Mouse (Mus musculus): ENCODE measurements around the gene Prr12. TPM values are rescaled to one million over a fixed set of nuclear protein-coding genes. Genes with fewer than 3 reads are reported as not detected.

The Prr12 gene
- polyA plus RNA-seq, 1 experiment from 2014 or later, result 4.1 TPM

DNA sequence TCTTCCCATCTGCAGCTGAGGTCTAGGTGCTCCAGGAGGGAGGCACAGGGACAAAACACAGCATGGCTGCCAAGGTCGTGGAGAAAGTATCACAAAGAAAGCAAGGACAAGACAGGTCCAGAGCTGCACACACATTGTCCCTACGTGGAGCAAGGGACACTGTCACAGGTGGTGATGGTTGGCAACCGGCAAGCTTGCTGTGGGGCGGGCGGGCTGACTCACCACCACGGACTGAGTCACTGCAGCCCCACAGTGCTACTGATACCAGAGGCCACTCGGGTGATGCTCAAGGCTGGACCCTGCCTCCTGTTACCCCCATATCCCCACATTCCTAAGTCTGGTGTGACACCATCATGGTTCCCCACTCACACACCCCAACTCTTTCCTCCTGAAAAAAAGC is 50.2 kb downstream of the Prr12 start:
- no peaks in the 10 kb centered on the region for H3K27me3 ChIP-seq (replicated peaks)
- peaks cover 41% of the 10 kb centered on the region for H3K4me1 ChIP-seq
- 62% methylated on average over 7 of the region's 7 CpGs for WGBS (ENCODE audit: insufficient replicate concordance)
- H3K4me2 ChIP-seq, result no peak overlapping the region
- H3K27ac ChIP-seq, result no peak overlapping the region
- H3K36me3 ChIP-seq, result peaks cover 84% of the 10 kb centered on the region
- no peak for ATAC-seq
- H3K4me3 ChIP-seq, result no peak overlapping the region
- no peak overlapping the region for H3K9ac ChIP-seq
- H3K9me3 ChIP-seq (replicated peaks), result no peaks in the 10 kb centered on the region

DNA sequence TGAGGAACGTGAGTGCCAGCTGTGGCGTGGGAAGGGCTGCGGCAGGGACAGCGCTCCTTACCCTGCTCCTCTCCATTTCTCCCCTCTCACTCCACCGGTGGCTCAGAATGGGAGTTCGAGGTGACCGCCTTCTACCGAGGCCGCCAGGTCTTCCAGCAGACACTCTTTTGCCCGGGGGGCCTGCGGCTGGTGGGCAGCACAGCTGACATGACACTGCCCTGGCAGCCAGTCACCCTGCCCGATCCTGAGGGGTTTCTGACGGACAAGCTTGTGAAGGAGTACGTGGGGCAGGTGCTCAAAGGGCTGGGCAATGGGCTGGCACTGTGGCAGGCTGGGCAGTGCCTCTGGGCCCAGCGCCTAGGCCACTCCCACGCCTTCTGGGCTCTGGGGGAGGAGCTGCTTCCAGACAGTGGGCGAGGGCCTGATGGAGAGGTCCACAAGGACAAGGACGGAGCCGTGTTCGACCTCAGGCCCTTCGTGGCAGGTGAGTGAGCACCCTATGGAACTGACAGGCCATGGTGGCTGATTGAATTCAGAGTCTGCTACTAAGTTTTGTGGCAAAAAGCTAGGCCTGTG is 52.1 kb downstream of the Prr12 start:
- H3K36me3 ChIP-seq, result peaks cover 72% of the 10 kb centered on the region
- ATAC-seq, result no peak
- H3K27ac ChIP-seq, result 0 out of 2 replicates have a peak overlapping the region, but pooled peaks have one; percentile 3
- no peak overlapping the region for H3K9ac ChIP-seq
- 83% methylated on average over 21 of the region's 21 CpGs for WGBS (ENCODE audit: insufficient replicate concordance)
- peaks cover 54% of the 10 kb centered on the region for H3K4me1 ChIP-seq
- H3K4me2 ChIP-seq, result no peak overlapping the region
- no peaks in the 10 kb centered on the region for H3K27me3 ChIP-seq (replicated peaks)
- no peaks in the 10 kb centered on the region for H3K9me3 ChIP-seq (replicated peaks)
- no peak overlapping the region for H3K4me3 ChIP-seq

DNA sequence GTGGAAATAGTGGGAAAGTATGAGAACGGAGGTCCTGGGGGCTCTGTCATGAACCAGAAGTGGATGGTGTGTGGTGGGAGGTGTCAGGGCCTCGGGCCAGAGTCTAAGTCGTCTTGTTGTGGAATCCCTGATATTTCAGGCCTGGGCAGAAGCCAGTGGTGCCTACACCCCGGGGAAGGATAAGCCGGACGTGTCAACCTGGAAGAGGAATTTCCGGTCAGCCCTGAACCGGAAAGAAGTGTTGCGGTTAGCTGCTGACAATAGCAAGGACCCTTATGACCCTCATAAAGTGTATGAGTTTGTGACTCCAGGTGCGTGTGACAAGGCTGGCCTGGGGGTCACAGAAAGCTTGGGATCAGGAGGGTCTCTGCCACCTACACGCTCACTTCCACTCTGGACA is 52.9 kb downstream of the Prr12 start:
- H3K4me3 ChIP-seq, result no peak overlapping the region
- 0 out of 2 replicates have a peak overlapping the region, but pooled peaks have one; percentile 1 for H3K9ac ChIP-seq
- peaks cover 72% of the 10 kb centered on the region for H3K36me3 ChIP-seq

DNA sequence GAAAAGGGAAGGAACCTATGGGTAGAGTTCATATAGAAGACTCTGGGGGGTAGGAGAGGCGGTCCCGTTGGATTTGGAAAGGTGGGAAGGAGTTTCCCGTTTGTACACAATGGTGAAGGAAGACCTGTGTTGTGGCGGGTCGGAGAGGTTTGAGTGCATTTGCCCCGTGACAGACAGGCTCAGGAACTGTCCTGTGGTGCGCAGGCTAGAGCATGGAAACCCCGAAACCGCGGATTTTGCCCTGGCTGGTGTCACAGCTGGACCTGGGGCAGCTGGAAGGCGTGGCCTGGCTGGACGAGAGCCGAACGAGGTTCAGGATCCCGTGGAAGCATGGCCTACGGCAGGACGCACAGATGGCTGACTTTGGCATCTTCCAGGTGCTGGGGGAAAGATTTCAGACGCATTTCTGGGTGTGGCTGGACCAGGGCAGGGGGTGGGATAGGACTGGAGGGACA is 54.2 kb downstream of the Prr12 start, which contains the start of gene Bcl2l12:
Gene Bcl2l12 (minus strand): TSS at position 212 of the 455 bp plus-strand sequence.
- Histone ChIP-seq H3K36me3 (peaks cover 72% of the 10 kb centered on the region), H3K27ac (peak within 1 kb of the TSS; percentile 94), H3K4me1 (peaks cover 56% of the 10 kb centered on the region), H3K9ac (peak within 1 kb of the TSS; percentile 80), H3K4me2 (peak within 1 kb of the TSS; percentile 96), H3K27me3 (replicated peaks) (no peaks in the 10 kb centered on the region), H3K9me3 (replicated peaks) (no peaks in the 10 kb centered on the region), H3K4me3 (peak within 1 kb of the TSS; percentile 77)
- peak; percentile 5; the same call in 1 of the 2 replicates for ATAC-seq
- WGBS (ENCODE audit: insufficient replicate concordance), result under 1% methylated on average over 18 of the region's 18 CpGs

More for the DNA sequence above, 52.9 kb downstream of the Prr12 start:
- Histone ChIP-seq H3K4me1 (peaks cover 56% of the 10 kb centered on the region), H3K9me3 (replicated peaks) (no peaks in the 10 kb centered on the region), H3K27me3 (replicated peaks) (no peaks in the 10 kb centered on the region), H3K27ac (0 out of 2 replicates have a peak overlapping the region, but pooled peaks have one; percentile 6), H3K4me2 (peak overlapping the region; percentile 96)
- ATAC-seq, result no peak
- 79% methylated on average over 11 of the region's 11 CpGs for WGBS (ENCODE audit: insufficient replicate concordance)

DNA sequence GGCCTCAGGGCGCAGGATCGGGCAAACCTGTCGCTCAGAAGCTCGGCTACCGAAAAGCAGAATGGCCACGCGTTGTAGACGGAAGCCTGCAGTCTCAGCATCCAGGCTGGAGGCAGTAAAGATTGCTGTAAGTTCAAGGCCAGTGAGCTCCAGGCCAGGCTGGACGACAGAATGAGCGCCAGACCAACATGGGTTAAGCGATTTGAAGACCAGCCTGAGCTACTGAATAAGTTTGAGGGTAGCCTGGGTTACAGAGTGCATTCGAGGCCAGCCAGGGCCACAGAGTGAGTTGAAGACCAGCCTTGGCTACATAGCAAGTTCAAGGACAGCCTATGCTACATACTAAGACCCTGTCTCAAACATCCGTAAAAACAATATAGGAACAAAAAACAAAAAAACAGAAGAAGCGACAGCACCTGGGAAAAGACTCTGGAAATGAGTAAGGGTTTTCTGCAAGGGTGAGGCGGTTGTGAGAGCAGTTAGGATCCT is 54.7 kb downstream of the Prr12 start:
- peak overlapping the region; percentile 94 for H3K27ac ChIP-seq
- H3K9ac ChIP-seq, result peak overlapping the region; percentile 80
- peak overlapping the region; percentile 96 for H3K4me2 ChIP-seq
- peak overlapping the region; percentile 77 for H3K4me3 ChIP-seq
- peaks cover 72% of the 10 kb centered on the region for H3K36me3 ChIP-seq
- no peaks in the 10 kb centered on the region for H3K9me3 ChIP-seq (replicated peaks)
- no peaks in the 10 kb centered on the region for H3K27me3 ChIP-seq (replicated peaks)
- H3K4me1 ChIP-seq, result peaks cover 56% of the 10 kb centered on the region
- 3% methylated on average over 15 of the region's 15 CpGs for WGBS (ENCODE audit: insufficient replicate concordance)
- peak; percentile 9; the same call in 1 of the 2 replicates for ATAC-seq

DNA sequence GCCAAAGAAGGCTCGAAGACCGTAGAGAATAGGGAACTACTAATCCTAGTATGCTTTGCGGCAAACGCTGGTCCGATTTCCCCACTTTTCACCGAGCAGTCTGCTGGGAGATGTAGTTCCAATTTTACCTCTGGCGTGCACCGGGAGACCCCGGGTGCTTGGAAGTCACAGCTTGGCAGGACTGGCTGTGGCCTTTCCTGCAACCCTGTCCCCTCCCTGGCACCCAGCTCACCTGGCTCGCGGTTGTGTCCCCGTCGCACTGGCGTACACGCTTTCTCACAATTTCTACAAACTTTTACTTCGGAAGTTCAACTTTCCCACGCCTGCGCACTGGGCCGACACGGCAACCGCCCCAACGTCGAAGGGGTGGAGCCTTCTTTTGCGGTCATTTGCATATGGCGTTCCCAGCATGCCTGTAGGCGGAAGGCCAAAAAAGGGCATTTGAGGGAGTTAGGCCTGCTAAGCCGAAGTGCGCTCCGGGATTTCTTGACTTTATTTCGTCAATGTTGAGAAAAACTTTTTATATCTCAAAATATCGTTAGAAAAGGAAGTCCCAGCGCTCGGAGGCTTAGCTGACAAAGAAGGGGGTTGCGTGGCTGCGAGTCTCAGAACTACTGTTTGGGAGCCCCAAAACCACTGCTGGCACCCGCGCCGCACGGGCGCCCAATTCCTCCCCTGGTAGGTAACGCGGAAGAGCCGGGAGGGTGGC is 55.3 kb downstream of the Prr12 start, which contains the start of gene Irf3:
Gene Irf3 (plus strand): TSS at position 418 of the 709 bp plus-strand sequence.
- peak within 1 kb of the TSS; percentile 94 for H3K27ac ChIP-seq
- peaks cover 72% of the 10 kb centered on the region for H3K36me3 ChIP-seq
- no peaks in the 10 kb centered on the region for H3K9me3 ChIP-seq (replicated peaks)
- H3K4me1 ChIP-seq, result peaks cover 54% of the 10 kb centered on the region
- H3K4me3 ChIP-seq, result peak within 1 kb of the TSS; percentile 77
- peak; percentile 90 for ATAC-seq
- no peaks in the 10 kb centered on the region for H3K27me3 ChIP-seq (replicated peaks)
- H3K4me2 ChIP-seq, result peak within 1 kb of the TSS; percentile 96
- WGBS (ENCODE audit: insufficient replicate concordance), result under 1% methylated on average over 43 of the region's 43 CpGs
- peak within 1 kb of the TSS; percentile 80 for H3K9ac ChIP-seq

DNA sequence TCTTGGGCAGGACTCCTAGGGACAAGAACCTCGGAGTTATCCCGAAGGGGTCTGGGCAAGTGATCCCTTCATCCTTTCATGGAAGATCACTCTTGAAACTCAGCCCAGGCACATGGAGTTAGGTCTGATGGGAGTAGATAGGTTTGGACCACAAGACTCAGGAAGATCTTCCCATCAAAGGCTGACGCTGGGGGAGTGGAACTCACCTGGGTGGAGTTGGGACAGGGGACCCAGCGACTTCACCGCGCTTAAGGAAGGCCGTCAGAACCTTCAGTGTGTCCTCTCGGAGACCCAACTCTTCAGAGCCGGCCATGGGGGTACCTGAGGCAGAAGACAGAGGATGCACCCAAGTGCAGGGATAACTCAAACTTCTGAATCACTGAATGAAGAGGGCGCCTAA is 56.0 kb downstream of the Prr12 start:
- Histone ChIP-seq H3K9ac (peak overlapping the region; percentile 80), H3K27me3 (replicated peaks) (no peaks in the 10 kb centered on the region), H3K36me3 (peaks cover 72% of the 10 kb centered on the region), H3K4me1 (peaks cover 51% of the 10 kb centered on the region), H3K9me3 (replicated peaks) (no peaks in the 10 kb centered on the region), H3K4me3 (peak overlapping the region; percentile 77), H3K4me2 (peak overlapping the region; percentile 96), H3K27ac (peak overlapping the region; percentile 94)
- no peak for ATAC-seq
- WGBS (ENCODE audit: insufficient replicate concordance), result 15% methylated on average over 10 of the region's 10 CpGs

DNA sequence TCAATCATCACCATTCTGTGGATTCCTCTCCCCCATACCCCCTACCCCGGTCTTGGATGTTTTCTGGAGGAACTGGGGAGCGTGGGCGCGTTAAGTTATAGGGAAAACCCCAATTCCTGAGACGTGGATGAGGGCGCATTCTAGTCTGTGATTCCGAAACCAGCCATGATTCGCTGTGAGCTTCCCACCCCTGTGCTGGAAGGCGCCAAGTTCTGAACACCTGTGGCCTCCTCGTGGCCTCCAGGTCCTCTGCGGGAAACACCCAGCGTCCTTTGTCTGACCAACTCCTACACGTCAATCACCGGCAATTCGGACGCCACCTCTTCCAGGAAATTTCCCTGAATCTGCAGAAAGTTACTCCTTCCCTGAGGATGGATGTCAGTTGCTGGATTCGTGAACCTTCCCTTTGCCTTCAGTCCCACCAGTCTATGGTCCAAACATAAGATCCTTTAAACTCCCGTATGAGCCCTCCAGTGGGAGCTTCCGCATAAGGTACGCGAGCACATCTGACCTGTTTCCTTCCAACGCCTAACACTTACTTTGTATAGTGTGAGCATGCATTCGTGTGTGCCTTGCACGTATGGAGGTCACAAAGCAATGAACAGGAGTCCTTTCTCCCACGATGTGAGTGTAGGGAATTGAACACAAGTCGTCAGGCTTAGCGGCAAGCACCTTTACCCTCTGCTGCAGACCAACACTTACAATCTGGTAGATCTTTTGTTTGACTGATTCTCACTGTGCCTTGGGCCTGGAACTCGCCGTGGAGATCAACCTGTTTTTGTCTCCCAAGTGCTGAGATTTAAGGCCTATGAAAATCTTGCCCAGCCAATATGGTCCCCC is 65.6 kb downstream of the Prr12 start:
- Histone ChIP-seq H3K27ac (peak overlapping the region; percentile 87), H3K4me1 (peaks cover 51% of the 10 kb centered on the region), H3K36me3 (peaks cover 48% of the 10 kb centered on the region), H3K4me3 (peak overlapping the region; percentile 85), H3K4me2 (peak overlapping the region; percentile 99), H3K9ac (peak overlapping the region; percentile 76), H3K9me3 (replicated peaks) (no peaks in the 10 kb centered on the region), H3K27me3 (replicated peaks) (no peaks in the 10 kb centered on the region)
- WGBS (ENCODE audit: insufficient replicate concordance), result under 1% methylated on average over 29 of the region's 29 CpGs
- ATAC-seq, result peak; percentile 23

DNA sequence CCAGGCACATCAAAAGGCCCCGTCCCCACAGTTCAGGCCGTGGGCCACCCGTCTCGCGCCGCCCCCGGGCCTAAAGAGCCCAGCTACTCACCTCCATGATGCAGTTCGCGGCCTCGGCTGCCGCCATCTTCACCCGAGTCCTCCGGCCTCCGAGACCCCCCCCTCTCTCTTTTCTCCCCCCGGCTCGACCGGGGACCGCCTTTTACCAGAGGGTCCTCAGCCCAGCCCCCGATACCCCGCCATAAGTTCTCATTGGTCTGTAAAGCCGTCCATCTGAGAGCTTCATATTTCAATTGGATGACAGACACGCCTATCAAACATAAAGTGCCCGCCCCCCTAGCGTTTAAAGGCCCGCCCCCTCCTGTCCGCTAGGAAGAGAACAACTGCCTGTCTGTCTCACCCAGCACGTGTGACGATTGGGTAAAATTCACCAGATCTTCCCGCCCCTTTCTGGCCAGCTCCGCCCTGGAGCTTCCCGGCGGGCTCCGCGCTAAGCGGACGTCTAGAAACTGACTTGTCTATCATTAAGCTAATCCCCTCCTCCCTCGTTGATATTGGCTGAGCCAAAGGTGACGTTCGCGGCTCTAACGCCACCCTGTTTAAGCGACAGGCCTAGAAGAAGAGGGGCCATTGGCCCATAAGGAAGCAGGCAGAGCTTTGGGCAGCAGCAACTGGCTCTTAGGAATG is 66.3 kb downstream of the Prr12 start, which contains the start of gene Prmt1:
Gene Prmt1 (minus strand): TSS at position 377 of the 687 bp plus-strand sequence.
- peak; percentile 95 for ATAC-seq
- Histone ChIP-seq H3K4me2 (peak within 1 kb of the TSS; percentile 99), H3K4me1 (peaks cover 51% of the 10 kb centered on the region), H3K27me3 (replicated peaks) (no peaks in the 10 kb centered on the region), H3K36me3 (peaks cover 48% of the 10 kb centered on the region), H3K4me3 (peak within 1 kb of the TSS; percentile 85), H3K9ac (peak within 1 kb of the TSS; percentile 92), H3K9me3 (replicated peaks) (no peaks in the 10 kb centered on the region), H3K27ac (peak within 1 kb of the TSS; percentile 91)
- under 1% methylated on average over 42 of the region's 42 CpGs for WGBS (ENCODE audit: insufficient replicate concordance)

DNA sequence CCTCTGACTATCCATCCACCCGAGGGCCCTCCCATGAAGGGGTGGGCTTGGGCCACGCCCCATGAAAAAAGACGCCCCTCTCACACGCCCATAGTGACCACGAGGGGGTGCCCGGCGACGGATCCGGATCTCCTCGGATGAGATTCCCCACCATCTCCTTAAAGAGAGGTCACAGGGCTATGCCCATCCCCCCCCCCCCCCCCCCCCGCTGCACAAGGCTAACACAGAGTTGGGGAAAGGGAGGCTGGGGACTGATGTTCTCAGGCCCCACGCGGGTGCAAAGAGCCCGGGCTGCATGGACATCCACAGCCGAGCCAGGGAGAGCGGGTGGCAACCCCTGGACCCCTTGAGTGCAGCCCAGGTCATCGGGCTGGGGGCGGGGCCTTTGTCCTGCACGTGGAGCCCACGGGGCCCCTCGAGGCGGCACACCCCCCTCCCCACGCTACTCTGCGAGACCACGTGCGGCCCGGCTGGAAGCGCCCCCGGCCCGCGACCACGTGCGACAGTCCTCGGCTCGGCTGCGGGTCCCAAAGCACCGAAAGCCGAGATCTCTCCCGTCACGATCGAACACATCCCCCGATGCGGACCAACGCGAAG is 67.0 kb downstream of the Prr12 start:
- Histone ChIP-seq H3K4me3 (peak overlapping the region; percentile 85), H3K9me3 (replicated peaks) (no peaks in the 10 kb centered on the region), H3K9ac (peak overlapping the region; percentile 92), H3K27ac (peak overlapping the region; percentile 91), H3K4me2 (peak overlapping the region; percentile 99), H3K36me3 (peaks cover 50% of the 10 kb centered on the region), H3K4me1 (peaks cover 51% of the 10 kb centered on the region), H3K27me3 (replicated peaks) (no peaks in the 10 kb centered on the region)
- WGBS (ENCODE audit: insufficient replicate concordance), result under 1% methylated on average over 44 of the region's 45 CpGs
- ATAC-seq, result no peak

DNA sequence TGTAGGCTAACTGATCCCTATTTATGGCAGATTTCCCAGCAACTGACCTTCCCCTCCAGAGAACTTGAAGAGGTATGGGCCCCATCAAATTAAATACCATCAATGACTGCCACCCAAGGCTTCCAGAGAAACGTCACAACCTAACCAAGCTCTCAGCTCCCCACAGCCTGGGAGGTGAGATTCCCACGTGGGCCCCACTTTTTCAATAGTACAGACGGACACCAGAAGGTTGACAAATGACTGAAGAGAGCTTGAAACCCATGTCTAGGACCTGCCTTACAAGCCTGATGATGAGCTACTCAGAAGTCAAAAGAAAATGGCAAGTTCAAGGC is 67.9 kb downstream of the Prr12 start:
- no peaks in the 10 kb centered on the region for H3K9me3 ChIP-seq (replicated peaks)
- H3K4me3 ChIP-seq, result peak overlapping the region; percentile 85
- H3K4me1 ChIP-seq, result peaks cover 51% of the 10 kb centered on the region
- peak overlapping the region; percentile 92; the same call in 1 of the 2 replicates for H3K9ac ChIP-seq
- H3K4me2 ChIP-seq, result peak overlapping the region; percentile 99
- no peak for ATAC-seq
- WGBS (ENCODE audit: insufficient replicate concordance), result 44% methylated on average over 3 of the region's 3 CpGs
- peak overlapping the region; percentile 91 for H3K27ac ChIP-seq
- H3K27me3 ChIP-seq (replicated peaks), result no peaks in the 10 kb centered on the region
- peaks cover 50% of the 10 kb centered on the region for H3K36me3 ChIP-seq
